Mouse (Mus musculus) ES-E14 (cell line): ENCODE measurements around the gene Cngb1. TPM values are rescaled to one million over a fixed set of nuclear protein-coding genes. Genes with fewer than 3 reads are reported as not detected.
A peak's percentile ranks its signal among the peaks of the same experiment; 100 is the strongest.

Experiments
- DNase-seq: peaks from one replicate; pipeline ENCODE4 v3.0.0-alpha.2; 2013; ENCODE audit warnings: low read depth, low spot score
- H3K27ac ChIP-seq: 2 replicates; pipeline ENCODE4 v1.5.1; 2012; ENCODE audit warnings: low read depth, mild to moderate bottlenecking, low read length, moderate library complexity, mixed read lengths; ENCODE audit not compliant: poor library complexity, insufficient read depth, severe bottlenecking
- H3K36me3 ChIP-seq: 2 replicates; pipeline ENCODE4 v1.6.1; 2012; ENCODE audit warnings: mild to moderate bottlenecking, low read length, moderate library complexity, mixed read lengths; ENCODE audit not compliant: control insufficient read depth, poor library complexity, insufficient read depth, severe bottlenecking
- H3K4me1 ChIP-seq, 2 experiments: fragments of 150-350 bp in 1 of 2; sonication (generic) in 1 of 2; 2 replicates each; pipeline ENCODE4 v1.6.1; 2012; ENCODE audit warnings: low read length in 2 of 2, mild to moderate bottlenecking in 1 of 2, mixed read lengths in 1 of 2; ENCODE audit not compliant: control insufficient read depth in 2 of 2, insufficient read depth in 2 of 2, poor library complexity in 1 of 2
- H3K4me3 ChIP-seq, 2 experiments: fragments of 150-350 bp in 1 of 2; sonication (generic) in 1 of 2; 2 replicates each; pipeline ENCODE4 v1.5.1; 2012; ENCODE audit warnings: low read length in 2 of 2, low read depth in 1 of 2, mild to moderate bottlenecking in 1 of 2, mixed read lengths in 1 of 2; ENCODE audit not compliant: insufficient read depth in 1 of 2, poor library complexity in 1 of 2, severe bottlenecking in 1 of 2
- H3K9ac ChIP-seq: 2 replicates; pipeline ENCODE4 v1.6.1; 2012; ENCODE audit warnings: low read depth, mild to moderate bottlenecking, low read length, mixed read lengths; ENCODE audit not compliant: poor library complexity, insufficient read depth, severe bottlenecking
- H3K9me3 ChIP-seq: fragments of 150-350 bp; sonication (generic); 2 replicates; pipeline ENCODE4 v1.6.1; 2012; ENCODE audit warnings: low read depth, mild to moderate bottlenecking, low read length; ENCODE audit not compliant: control insufficient read depth, insufficient read depth
- CHD2 ChIP-seq: IDR thresholded peaks from 2 replicates; pipeline ENCODE4 v1.6.1; 2014; ENCODE audit warnings: mild to moderate bottlenecking, low read depth, low read length, inconsistent platforms
- HCFC1 ChIP-seq: IDR thresholded peaks from 2 replicates; pipeline ENCODE4 v1.6.1; 2012; ENCODE audit warnings: low read length, inconsistent platforms, borderline replicate concordance; ENCODE audit not compliant: insufficient read depth
- MAFK ChIP-seq: IDR thresholded peaks from 2 replicates; pipeline ENCODE4 v1.6.1; 2014; ENCODE audit warnings: mild to moderate bottlenecking, low read depth, low read length, inconsistent platforms; ENCODE audit not compliant: insufficient read depth
- ZC3H11A ChIP-seq: IDR thresholded peaks from 2 replicates; pipeline ENCODE4 v1.6.1; 2012; ENCODE audit warnings: low read depth, mild to moderate bottlenecking, inconsistent platforms, low read length, borderline replicate concordance
- ZNF384 ChIP-seq: IDR thresholded peaks from 2 replicates; pipeline ENCODE4 v1.6.1; 2012; ENCODE audit warnings: low read depth, low read length, inconsistent platforms
- in situ Hi-C, 2 experiments: fragments of 600-800 bp; cut with MboI; formaldehyde crosslinking; loops; one replicate each; pipeline ENCODE4 v1.15.1; 2025; ENCODE audit warnings: low sequenced_read_pairs in 2 of 2, inconsistent platforms in 1 of 2; ENCODE audit not compliant: unreplicated experiment in 2 of 2
- total RNA-seq: library from RNA; depleted of rRNA; stranded (reverse); fragments of 300-350 nt; gene quantifications from 2 replicates; pipeline ENCODE4 v1.2.3, GENCODE M21; 2012

Cngb1 gene
- total RNA-seq, 1 experiment = 1.5 TPM

GRCm38 (mm10) chr8:95326822-95327221 is 20.4 kb upstream of the Cngb1 start:
- in situ Hi-C loops = no loop called here

GRCm38 (mm10) chr8:95324646-95325045 is 18.3 kb upstream of the Cngb1 start:
- DNase-seq = no peak
- in situ Hi-C loops = no loop called here
- no peak overlapping the region for H3K4me3 ChIP-seq
- no peak overlapping the region for H3K27ac ChIP-seq
- H3K9ac ChIP-seq = no peak overlapping the region
- TF ChIP-seq ZNF384 = no peak
- TF ChIP-seq HCFC1 = no peak
- no peak for TF ChIP-seq CHD2
- TF ChIP-seq MAFK = no peak
- no peak for TF ChIP-seq ZC3H11A
- H3K9me3 ChIP-seq = no peaks in the 10 kb centered on the region
- peaks cover 15% of the 10 kb centered on the region; the same call in 1 of the 2 replicates for H3K36me3 ChIP-seq
- H3K4me1 ChIP-seq = peaks cover 0 to 11% of the 10 kb centered on the region in 2 experiments; a peak in 2 of 4 replicates

More at GRCm38 (mm10) chr8:95326822-95327221, 20.4 kb upstream of the Cngb1 start:
- Histone ChIP-seq H3K9me3 (no peaks in the 10 kb centered on the region), H3K27ac (no peak overlapping the region), H3K4me3 (no peak overlapping the region), H3K9ac (no peak overlapping the region), H3K4me1 (peaks cover 0 to 8% of the 10 kb centered on the region in 2 experiments; a peak in 2 of 4 replicates), H3K36me3 (peaks cover 15% of the 10 kb centered on the region; the same call in 1 of the 2 replicates)
- TF ChIP-seq CHD2 = no peak
- no peak for TF ChIP-seq ZC3H11A
- TF ChIP-seq ZNF384 = no peak
- TF ChIP-seq HCFC1 = no peak
- TF ChIP-seq MAFK = no peak
- DNase-seq = no peak

- Histone ChIP-seq H3K4me3 (no peak overlapping the region), H3K36me3 (peaks cover 7% of the 10 kb centered on the region; the same call in 1 of the 2 replicates), H3K9ac (no peak overlapping the region), H3K27ac (no peak overlapping the region), H3K4me1 (peaks cover 0 to 5% of the 10 kb centered on the region in 2 experiments; a peak in 1 of 4 replicates), H3K9me3 (no peaks in the 10 kb centered on the region)
- DNase-seq = no peak
- in situ Hi-C loops = no loop called here
- TF ChIP-seq HCFC1 (no peak), MAFK (no peak), ZC3H11A (no peak), CHD2 (no peak), ZNF384 (no peak)
These were observed 16.8 kb upstream of the Cngb1 start for GRCm38 (mm10) chr8:95323201-95323600.

GRCm38 (mm10) chr8:95320224-95321139 is 14.1 kb upstream of the Cngb1 start:
- H3K4me1 ChIP-seq = peaks cover 0 to 5% of the 10 kb centered on the region in 2 experiments; a peak in 1 of 4 replicates
- in situ Hi-C loops = no loop called here
- DNase-seq = peak; percentile 62
- peak overlapping the region; percentile 50 to 66 for H3K4me3 ChIP-seq
- no peaks in the 10 kb centered on the region for H3K36me3 ChIP-seq
- no peak overlapping the region for H3K27ac ChIP-seq
- H3K9me3 ChIP-seq = no peaks in the 10 kb centered on the region
- no peak for TF ChIP-seq MAFK
- no peak for TF ChIP-seq HCFC1
- no peak for TF ChIP-seq ZNF384
- TF ChIP-seq ZC3H11A = no peak
- TF ChIP-seq CHD2 = no peak
- 0 out of 2 replicates have a peak overlapping the region, but pooled peaks have one; percentile 0 for H3K9ac ChIP-seq
